Comparison of ENCODE assay signal across 9 mouse cellular contexts in genomic region chr2:166636867-166637672, GRCm38 (mm10).
A peak's percentile ranks its signal among the peaks of the same experiment; 100 is the strongest.
DNase-seq lines count a peak whose midpoint lies in the region; ATAC-seq and TF ChIP-seq lines count a peak whose summit lies in the region.
"Had no signal": no experiment of that assay in that cellular context is flagged by ENCODE, and none has a peak within 500 bp of the region (broad histone marks: within the 10 kb centered on the region; RNA-seq: fewer than 3 reads in every experiment).

No protein-coding gene starts in this region.

- H3K27me3 ChIP-seq in forebrain, embryonic 10.5 days (ENCODE audit: poor library complexity, severe bottlenecking): no peaks in the 10 kb centered on the region
- no peaks in the 10 kb centered on the region for H3K27me3 ChIP-seq in forebrain, embryonic 11.5 days (ENCODE audit: control insufficient read depth, insufficient read depth, low read length)
- no peaks in the 10 kb centered on the region for H3K27me3 ChIP-seq in forebrain, postnatal 0 days (ENCODE audit: insufficient read depth, low read length)
- H3K27me3 ChIP-seq in neural tube, embryonic 14.5 days (ENCODE audit: control insufficient read depth, insufficient read depth, low read length): no peaks in the 10 kb centered on the region

- H3K4me3 ChIP-seq in forebrain, embryonic 10.5 days: no peak overlapping the region
- H3K4me3 ChIP-seq in forebrain, embryonic 11.5 days (ENCODE audit: low read depth, low read length): no peak overlapping the region
- no peak overlapping the region for H3K4me3 ChIP-seq in forebrain, postnatal 0 days (ENCODE audit: low read depth, low read length)
- no peak overlapping the region for H3K4me3 ChIP-seq in neural tube, embryonic 14.5 days (ENCODE audit: low read depth, low read length)

- peaks cover 5% of the 10 kb centered on the region; the same call in 1 of the 2 replicates for H3K9me3 ChIP-seq in forebrain, embryonic 10.5 days
- H3K9me3 ChIP-seq in forebrain, embryonic 11.5 days (ENCODE audit: control insufficient read depth, low read length): no peaks in the 10 kb centered on the region
- no peaks in the 10 kb centered on the region for H3K9me3 ChIP-seq in forebrain, postnatal 0 days (ENCODE audit: low read length)
- H3K9me3 ChIP-seq in neural tube, embryonic 14.5 days (ENCODE audit: control insufficient read depth, low read length): no peaks in the 10 kb centered on the region

- 74% methylated on average over 17 of the region's 17 CpGs for WGBS in forebrain, embryonic 10.5 days
- WGBS in forebrain, embryonic 11.5 days: 69% methylated on average over 17 of the region's 17 CpGs
- WGBS in forebrain, postnatal 0 days: 40% methylated on average over 17 of the region's 17 CpGs
- 20% methylated on average over 17 of the region's 17 CpGs for WGBS in neural tube, embryonic 14.5 days

- no peak overlapping the region; the same call in 1 of the 2 replicates for H3K9ac ChIP-seq in forebrain, embryonic 11.5 days (ENCODE audit: low read length)
- no peak overlapping the region for H3K9ac ChIP-seq in forebrain, postnatal 0 days
- no peak overlapping the region for H3K9ac ChIP-seq in neural tube, embryonic 14.5 days (replicated peaks; ENCODE audit: low read depth, low read length)
- H3K9ac ChIP-seq: liver, embryonic 14.5 days had no signal

- DNase-seq in forebrain, embryonic 10.5 days (ENCODE audit: extremely low spot score, low spot score): no peak
- no peak for DNase-seq in forebrain, embryonic 11.5 days (ENCODE audit: low spot score)
- DNase-seq in forebrain, postnatal 0 days: peak; percentile 74
- peak; percentile 84 to 89 for DNase-seq in layer of hippocampus, adult 18-20 months (ENCODE audit: low spot score in 2 of 2)
- no peak for DNase-seq in heart, postnatal 4 days
- no peak for DNase-seq in heart, postnatal 14 days
- DNase-seq in lung, postnatal 36 days: no peak

- H3K4me1 ChIP-seq in forebrain, embryonic 10.5 days: peaks cover 27% of the 10 kb centered on the region
- no peaks in the 10 kb centered on the region; the same call in 1 of the 2 replicates for H3K4me1 ChIP-seq in forebrain, embryonic 11.5 days (replicated peaks; ENCODE audit: control insufficient read depth, insufficient read depth, low read length)
- no peaks in the 10 kb centered on the region; the same call in 1 of the 2 replicates for H3K4me1 ChIP-seq in forebrain, postnatal 0 days (ENCODE audit: insufficient read depth)
- 0 out of 2 replicates have a peak, but pooled peaks cover 6% of the 10 kb centered on the region for H3K4me1 ChIP-seq in neural tube, embryonic 14.5 days (ENCODE audit: control insufficient read depth, insufficient read depth, low read length)

- peaks cover 63% of the 10 kb centered on the region for H3K36me3 ChIP-seq in forebrain, embryonic 10.5 days (replicated peaks)
- no peaks in the 10 kb centered on the region for H3K36me3 ChIP-seq in forebrain, embryonic 11.5 days (ENCODE audit: control insufficient read depth, insufficient read depth, low read length)
- H3K36me3 ChIP-seq in forebrain, postnatal 0 days (ENCODE audit: insufficient read depth): 0 out of 2 replicates have a peak, but pooled peaks cover 4% of the 10 kb centered on the region
- no peaks in the 10 kb centered on the region for H3K36me3 ChIP-seq in neural tube, embryonic 14.5 days (ENCODE audit: control insufficient read depth, insufficient read depth, low read length)

- TF ChIP-seq CTCF in forebrain, postnatal 0 days (IDR thresholded peaks at IDR 0.05; ENCODE audit: low read depth): no peak

- peak overlapping the region; percentile 66 for H3K27ac ChIP-seq in forebrain, embryonic 10.5 days
- no peak overlapping the region for H3K27ac ChIP-seq in forebrain, embryonic 11.5 days (ENCODE audit: low read depth, low read length)
- peak overlapping the region; percentile 40; the same call in 1 of the 2 replicates for H3K27ac ChIP-seq in forebrain, postnatal 0 days (ENCODE audit: low read depth, low read length)
- no peak overlapping the region for H3K27ac ChIP-seq in neural tube, embryonic 14.5 days (ENCODE audit: low read depth, low read length)
- H3K27ac ChIP-seq: liver, embryonic 14.5 days had no signal

- intact Hi-C loops in heart, postnatal 14 days (cut with DNase I): no loop called here

- H3K4me2 ChIP-seq in forebrain, embryonic 11.5 days (ENCODE audit: low read depth, low read length, severe bottlenecking): no peak overlapping the region
- H3K4me2 ChIP-seq in forebrain, postnatal 0 days (ENCODE audit: low read depth): no peak overlapping the region
- H3K4me2 ChIP-seq in neural tube, embryonic 14.5 days (ENCODE audit: low read depth, low read length): no peak overlapping the region

- no peak for ATAC-seq in forebrain, embryonic 11.5 days (replicated peaks; ENCODE audit: low FRiP score)
- peak; percentile 84 for ATAC-seq in forebrain, postnatal 0 days
- ATAC-seq in neural tube, embryonic 14.5 days (ENCODE audit: low read depth): peak; percentile 74; the same call in 1 of the 2 replicates

Comparison
In these comparisons a context has a peak if more than half of its experiments do, and no peak if none do; other contexts are left out.
1. DNase-seq: peak in forebrain, postnatal 0 days (single experiment) and layer of hippocampus, adult 18-20 months (2 of 2); none in forebrain, embryonic 10.5 days (single experiment), forebrain, embryonic 11.5 days (single experiment), heart, postnatal 4 days (single experiment), heart, postnatal 14 days (0 of 2) and lung, postnatal 36 days (single experiment).
2. H3K27ac ChIP-seq: peak in forebrain, embryonic 10.5 days (single experiment) and forebrain, postnatal 0 days (single experiment); none in forebrain, embryonic 11.5 days (single experiment) and neural tube, embryonic 14.5 days (single experiment).